Mouse (Mus musculus): ENCODE results near the gene Hmga2. TPM values are rescaled to one million over a fixed set of nuclear protein-coding genes. Genes with fewer than 3 reads are reported as not detected.
A peak's percentile ranks its signal among the peaks of the same experiment; 100 is the strongest.

Gene Hmga2
- polyA plus RNA-seq, 1 experiment from 2014 or later: 12.5 TPM

DNA sequence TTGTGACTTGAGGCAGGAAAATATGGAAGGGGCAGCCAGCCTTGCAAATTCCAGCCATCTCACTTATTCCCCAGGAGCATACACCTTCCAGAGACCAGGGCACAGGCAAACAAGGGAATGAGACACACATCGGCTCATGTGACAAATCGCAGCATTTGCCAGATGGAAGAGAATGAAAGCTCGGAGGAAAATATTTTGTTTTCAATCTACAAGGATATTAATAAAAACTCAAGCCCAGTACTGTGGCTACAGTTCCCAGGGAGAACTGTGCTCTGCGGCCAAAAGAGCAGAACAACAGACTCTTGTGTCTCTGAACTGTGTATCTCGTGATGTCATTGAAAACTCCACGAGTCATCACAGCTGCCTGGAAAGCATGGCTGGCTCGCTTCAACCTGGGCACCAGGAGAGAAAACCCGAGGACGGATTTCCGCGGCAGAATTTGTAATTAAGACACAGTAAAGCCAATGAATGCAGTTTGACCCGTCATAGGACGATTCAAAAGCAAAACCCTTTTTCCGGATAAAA is 50.1 kb downstream of the Hmga2 start:
- no peak for ATAC-seq
- no peak for TF ChIP-seq CTCF (IDR thresholded peaks at IDR 0.05)
- POLR2A ChIA-PET: interaction anchor here (0.6 kb wide), 1 partner anchor 163 kb away, joined by 3 read pairs; no protein-coding TSS in a partner anchor
- in situ Hi-C loops (cut with MboI; ENCODE audit: low pct_unique_long_range_greater_than_20kb): loop anchor here (25.0 kb wide), 1 partner anchor 436 kb away; no protein-coding TSS in a partner anchor
- CTCF ChIA-PET: no interaction called here
- no peaks in the 10 kb centered on the region for H3K27me3 ChIP-seq
- DNase-seq (ENCODE audit: low read depth, low spot score): no peak

DNA sequence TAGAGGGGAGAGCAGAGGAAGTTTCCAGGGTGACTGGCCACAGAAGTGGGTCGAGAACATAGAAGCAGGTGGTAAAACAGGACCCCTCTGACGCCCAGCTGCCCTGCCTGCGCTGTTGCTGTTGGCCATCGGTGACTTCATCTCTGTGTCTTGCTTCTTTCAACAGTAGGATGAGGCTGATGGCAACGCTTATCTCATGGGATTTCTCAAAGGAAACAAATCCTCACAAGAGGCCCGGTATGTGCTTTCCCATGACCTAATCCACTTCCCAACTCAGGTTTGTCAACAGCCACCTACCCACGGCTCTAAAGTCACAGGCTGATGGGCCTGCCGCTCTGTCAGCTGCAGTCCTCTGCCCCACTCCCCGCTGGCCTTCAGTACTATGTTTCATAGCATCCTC is 52.3 kb downstream of the Hmga2 start:
- ATAC-seq (no peak), DNase-seq (ENCODE audit: low read depth, low spot score) (no peak)
- TF ChIP-seq CTCF (IDR thresholded peaks at IDR 0.05): no peak
- POLR2A ChIA-PET: no interaction called here
- CTCF ChIA-PET: no interaction called here
- in situ Hi-C loops (cut with MboI; ENCODE audit: low pct_unique_long_range_greater_than_20kb): no loop called here
- H3K27me3 ChIP-seq: no peaks in the 10 kb centered on the region

DNA sequence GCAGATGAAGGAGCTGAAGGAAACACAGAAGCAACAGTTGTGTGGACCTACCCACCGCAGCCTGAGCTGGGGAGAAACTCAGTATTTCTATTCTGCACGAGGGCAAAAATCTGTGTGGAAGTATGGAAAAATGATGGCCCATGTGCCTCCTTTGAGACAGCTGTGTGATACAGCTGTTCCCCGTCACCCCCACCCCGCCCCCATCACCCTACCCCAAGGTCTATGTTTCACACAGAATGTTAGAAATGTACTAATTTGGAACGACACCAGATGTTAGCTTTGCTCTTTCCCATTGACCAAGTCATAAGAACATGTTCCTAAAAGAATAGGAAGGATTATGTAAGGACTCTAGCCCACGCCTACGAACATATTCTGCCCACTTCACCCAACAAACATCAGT is 53.0 kb downstream of the Hmga2 start:
- ATAC-seq: no peak
- in situ Hi-C loops (cut with MboI; ENCODE audit: low pct_unique_long_range_greater_than_20kb): no loop called here

DNA sequence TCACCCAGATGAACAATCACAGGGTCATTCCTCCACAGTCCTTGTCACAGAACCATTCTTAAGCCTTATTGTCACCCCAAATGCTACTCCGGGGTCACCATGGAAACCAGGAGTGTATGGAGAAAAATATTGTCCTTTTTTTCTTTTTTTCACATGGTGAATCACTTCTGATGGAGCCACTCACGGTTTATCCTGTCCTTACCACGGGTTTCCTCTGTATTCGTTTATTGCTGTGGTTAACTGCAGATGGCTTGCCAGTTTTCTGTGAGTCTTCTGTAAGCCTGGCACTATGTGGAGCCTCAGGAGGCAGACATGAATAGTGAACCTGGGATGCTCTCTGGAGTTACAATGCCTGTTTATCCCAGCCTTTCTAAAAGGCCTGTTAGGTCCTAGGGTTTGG is 53.4 kb downstream of the Hmga2 start:
- CTCF ChIA-PET: interaction anchor here (0.6 to 1.4 kb wide), 2 partner anchors 10 to 441 kb away, joined by 3 read pairs; no protein-coding TSS in a partner anchor
- DNase-seq (ENCODE audit: low read depth, low spot score): no peak
- ATAC-seq: peak; percentile 61

More for the DNA sequence above, 53.0 kb downstream of the Hmga2 start:
- TF ChIP-seq CTCF (IDR thresholded peaks at IDR 0.05): no peak
- ChIA-PET CTCF (interaction anchor here (0.6 to 1.4 kb wide), 2 partner anchors 11 to 441 kb away, joined by 3 read pairs; no protein-coding TSS in a partner anchor), POLR2A (interaction anchor here (0.6 kb wide), 1 partner anchor 1004 kb away, joined by 3 read pairs; no protein-coding TSS in a partner anchor)
- H3K27me3 ChIP-seq: no peaks in the 10 kb centered on the region
- DNase-seq (ENCODE audit: low read depth, low spot score): no peak

DNA sequence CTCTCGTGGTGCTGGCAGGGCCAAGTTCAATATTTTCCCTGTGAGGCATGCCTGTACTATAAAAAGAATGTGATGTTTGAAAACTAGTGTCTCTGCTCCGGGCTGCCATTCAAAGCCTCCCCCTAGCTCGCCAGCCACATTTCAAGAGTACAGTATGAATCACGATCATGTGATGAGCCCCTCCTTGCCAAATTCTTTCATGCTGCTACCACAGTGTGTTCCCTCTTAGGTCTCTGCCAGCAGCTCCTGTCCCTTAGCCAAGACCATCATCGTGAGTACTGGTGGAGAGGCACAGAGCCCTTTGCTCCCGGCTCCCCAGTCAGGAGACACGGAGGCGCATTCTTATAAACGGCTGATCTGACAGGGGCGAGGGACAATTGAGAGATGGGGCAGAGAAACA is 54.2 kb downstream of the Hmga2 start:
- in situ Hi-C loops (cut with MboI; ENCODE audit: low pct_unique_long_range_greater_than_20kb): no loop called here
- no peaks in the 10 kb centered on the region for H3K27me3 ChIP-seq
- ATAC-seq (peak; percentile 83), DNase-seq (ENCODE audit: low read depth, low spot score) (peak; percentile 96)
- no peak for TF ChIP-seq CTCF (IDR thresholded peaks at IDR 0.05)
- ChIA-PET POLR2A (interaction anchor here (0.7 to 0.8 kb wide), 3 partner anchors 8 to 42 kb away, joined by 3 to 5 read pairs (median 4); no protein-coding TSS in a partner anchor), CTCF (interaction anchor here (1.1 to 1.4 kb wide), 4 partner anchors 11 to 442 kb away, joined by 3 read pairs; no protein-coding TSS in a partner anchor)

More for the DNA sequence above, 53.4 kb downstream of the Hmga2 start:
- in situ Hi-C loops (cut with MboI; ENCODE audit: low pct_unique_long_range_greater_than_20kb): no loop called here
- no peaks in the 10 kb centered on the region for H3K27me3 ChIP-seq
- TF ChIP-seq CTCF (IDR thresholded peaks at IDR 0.05): no peak
- POLR2A ChIA-PET: interaction anchor here (0.5 to 0.6 kb wide), 2 partner anchors 53 to 1004 kb away, joined by 3 read pairs; no protein-coding TSS in a partner anchor

DNA sequence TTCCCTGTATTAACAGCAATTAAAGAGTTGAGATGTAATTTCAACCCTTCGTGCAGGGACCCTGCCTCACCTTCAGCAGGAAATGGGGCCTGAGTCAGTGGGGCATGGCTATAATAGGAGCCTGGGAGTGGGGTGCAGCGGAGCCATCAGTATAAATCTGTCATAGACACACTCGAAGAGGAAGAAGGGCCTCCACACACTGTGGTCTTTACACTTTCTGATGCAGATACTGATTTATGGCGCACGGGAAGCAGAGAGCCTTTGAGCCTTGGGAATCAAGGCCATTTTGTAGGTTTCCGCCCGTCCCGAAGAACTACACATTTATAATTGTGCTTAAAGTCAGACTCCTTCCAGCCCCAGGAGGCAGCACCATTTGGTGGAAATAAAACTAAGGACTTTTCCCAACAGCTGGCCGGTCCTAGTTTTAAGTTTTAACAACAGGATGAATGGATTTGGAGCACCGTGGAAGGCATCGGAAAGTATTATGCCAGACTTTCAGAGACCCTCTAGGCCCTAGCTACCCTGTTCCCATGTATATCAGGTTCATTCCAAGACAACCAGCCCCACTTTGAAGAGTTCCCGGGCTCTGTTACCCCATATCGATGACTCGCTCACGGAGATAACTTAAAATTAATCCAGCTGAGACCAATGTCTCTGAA is 55.2 kb downstream of the Hmga2 start:
- no peak for TF ChIP-seq CTCF (IDR thresholded peaks at IDR 0.05)
- ChIA-PET POLR2A (interaction anchor here (0.8 kb wide), 1 partner anchor 9 kb away, joined by 4 read pairs; no protein-coding TSS in a partner anchor), CTCF (interaction anchor here (1.1 kb wide), 2 partner anchors 111 to 284 kb away, joined by 3 read pairs; no protein-coding TSS in a partner anchor)
- ATAC-seq (no peak), DNase-seq (ENCODE audit: low read depth, low spot score) (no peak)
- in situ Hi-C loops (cut with MboI; ENCODE audit: low pct_unique_long_range_greater_than_20kb): no loop called here
- H3K27me3 ChIP-seq: no peaks in the 10 kb centered on the region

DNA sequence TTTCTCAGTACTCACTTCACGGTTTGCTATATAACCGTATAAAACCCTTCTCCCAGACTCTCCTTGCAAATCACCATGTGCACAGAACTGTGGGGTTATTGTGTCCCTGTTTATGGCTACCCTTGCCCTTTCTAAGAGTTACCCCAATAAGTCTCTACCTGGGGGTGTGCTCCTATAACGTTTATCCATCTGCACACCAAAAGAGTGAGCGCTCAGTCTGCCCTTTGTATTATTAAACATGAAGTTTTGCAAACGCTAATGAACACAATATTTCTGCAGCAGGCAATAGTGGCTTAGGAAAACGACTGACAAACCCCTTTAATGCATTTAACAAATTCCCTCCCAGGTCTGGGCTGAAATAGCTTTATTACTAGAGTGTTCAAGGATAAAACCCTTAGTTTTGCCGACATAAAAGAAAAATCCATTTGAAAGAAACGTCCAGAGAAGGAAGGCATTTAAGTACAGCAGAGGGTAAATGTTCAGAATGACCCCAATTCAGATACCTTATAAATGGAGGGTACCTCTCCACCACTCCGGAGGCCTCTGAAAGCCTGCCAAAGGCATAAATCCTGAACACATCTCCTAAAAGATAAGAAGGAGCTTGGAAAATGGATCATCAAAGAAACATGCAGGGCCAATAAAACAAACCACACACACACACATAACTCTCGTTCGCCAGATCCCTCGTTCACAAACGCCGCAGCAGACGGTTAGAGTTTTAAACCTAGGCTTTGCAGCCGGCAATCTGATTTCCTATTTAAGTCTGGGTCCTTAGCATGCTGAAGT is 57.3 kb downstream of the Hmga2 start:
- in situ Hi-C loops (cut with MboI; ENCODE audit: low pct_unique_long_range_greater_than_20kb): no loop called here
- ChIA-PET CTCF (no interaction called here), POLR2A (interaction anchor here (0.6 kb wide), 2 partner anchors 31 to 743 kb away, joined by 4 to 7 read pairs; no protein-coding TSS in a partner anchor)
- no peak for TF ChIP-seq CTCF (IDR thresholded peaks at IDR 0.05)
- no peaks in the 10 kb centered on the region for H3K27me3 ChIP-seq
- ATAC-seq: no peak
- no peak for DNase-seq (ENCODE audit: low read depth, low spot score)

DNA sequence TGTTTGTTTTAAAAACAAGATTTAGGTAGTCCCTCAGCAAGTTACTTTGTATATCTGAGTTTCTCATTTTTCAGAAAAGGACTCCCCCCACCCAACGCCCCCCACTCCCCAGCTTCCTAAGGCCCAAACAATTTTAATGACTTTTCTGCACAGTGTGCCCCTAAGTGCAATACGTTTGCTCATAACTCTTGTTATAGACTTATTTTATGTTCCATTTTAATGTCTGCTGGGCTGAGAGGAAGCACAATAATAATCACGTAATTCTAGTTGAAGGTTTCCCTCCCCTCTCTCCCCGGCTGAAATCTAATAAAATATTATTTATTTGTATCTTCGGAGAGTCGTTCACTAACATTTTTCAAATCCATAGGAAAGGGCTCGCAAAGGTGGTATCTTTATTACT is 58.1 kb downstream of the Hmga2 start:
- ChIA-PET CTCF (no interaction called here), POLR2A (interaction anchor here (0.6 kb wide), 1 partner anchor 744 kb away, joined by 4 read pairs; no protein-coding TSS in a partner anchor)
- in situ Hi-C loops (cut with MboI; ENCODE audit: low pct_unique_long_range_greater_than_20kb): no loop called here
- no peaks in the 10 kb centered on the region for H3K27me3 ChIP-seq
- no peak for TF ChIP-seq CTCF (IDR thresholded peaks at IDR 0.05)
- no peak for DNase-seq (ENCODE audit: low read depth, low spot score)
- no peak for ATAC-seq

DNA sequence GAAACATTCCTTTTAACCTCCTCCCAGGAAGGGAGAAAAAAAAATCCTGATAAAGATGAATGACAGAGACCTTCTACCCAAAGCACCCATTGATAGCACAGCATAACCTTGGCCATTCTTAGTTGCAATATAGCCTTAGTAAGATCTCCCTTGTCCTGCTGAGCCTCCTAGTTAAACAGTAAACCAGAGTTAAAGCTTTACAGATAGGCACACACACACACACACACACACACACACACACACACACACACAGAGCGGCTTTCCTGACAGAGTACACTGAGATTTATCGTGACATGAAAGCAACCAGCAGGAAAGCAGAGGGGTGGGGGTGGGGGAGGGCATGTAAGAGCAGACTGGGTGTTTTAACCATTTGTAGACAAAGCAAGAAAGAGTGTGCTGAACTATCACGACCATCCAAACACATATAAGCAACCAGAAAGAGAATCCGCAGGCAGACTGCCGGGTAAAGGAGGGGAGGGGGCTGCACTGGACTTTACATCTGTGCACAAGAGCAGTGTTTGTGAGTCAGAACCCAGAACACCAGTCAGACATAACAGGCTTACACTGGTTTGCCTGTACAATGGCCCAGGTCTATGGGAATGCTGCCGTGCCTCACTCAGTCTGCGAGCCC is 58.7 kb downstream of the Hmga2 start:
- ChIA-PET CTCF (interaction anchor here (1.4 kb wide), 1 partner anchor 24 kb away, joined by 3 read pairs; no protein-coding TSS in a partner anchor), POLR2A (interaction anchor here (0.6 kb wide), 2 partner anchors 257 to 486 kb away, joined by 3 read pairs; no protein-coding TSS in a partner anchor)
- in situ Hi-C loops (cut with MboI; ENCODE audit: low pct_unique_long_range_greater_than_20kb): no loop called here
- DNase-seq (ENCODE audit: low read depth, low spot score) (peak; percentile 46), ATAC-seq (peak; percentile 20)
- no peak for TF ChIP-seq CTCF (IDR thresholded peaks at IDR 0.05)
- H3K27me3 ChIP-seq: no peaks in the 10 kb centered on the region

DNA sequence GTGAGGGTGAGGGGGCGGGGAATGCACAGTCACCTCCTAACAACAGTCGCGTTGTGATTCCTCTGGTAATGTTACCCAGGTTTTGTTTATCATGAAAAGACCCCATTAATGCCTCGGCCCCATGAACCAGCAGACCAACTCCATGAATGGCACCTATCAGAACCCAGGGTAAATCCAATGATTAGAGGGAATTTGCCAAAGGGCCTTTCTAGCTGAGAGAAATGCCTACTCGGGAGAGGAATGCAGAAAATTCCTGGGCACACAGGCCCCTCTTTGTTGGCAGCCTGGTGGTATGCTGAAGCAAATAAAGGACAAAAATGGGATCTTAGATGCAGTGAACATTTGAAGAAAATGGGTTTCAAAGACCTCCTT is 59.2 kb downstream of the Hmga2 start:
- TF ChIP-seq CTCF (IDR thresholded peaks at IDR 0.05): no peak
- ChIA-PET POLR2A (no interaction called here), CTCF (interaction anchor here (1.4 kb wide), 1 partner anchor 23 kb away, joined by 3 read pairs; no protein-coding TSS in a partner anchor)
- ATAC-seq (peak; percentile 40), DNase-seq (ENCODE audit: low read depth, low spot score) (no peak)
- no peaks in the 10 kb centered on the region for H3K27me3 ChIP-seq
- in situ Hi-C loops (cut with MboI; ENCODE audit: low pct_unique_long_range_greater_than_20kb): no loop called here

Data from Patski (cell line).